Mouse (Mus musculus): ENCODE results near the gene Ttll13. TPM values are rescaled to one million over a fixed set of nuclear protein-coding genes. Genes with fewer than 3 reads are reported as not detected.

The Ttll13 gene
- polyA plus RNA-seq, 1 experiment: 0.08 TPM

- H3K4me1 ChIP-seq (ENCODE audit: control insufficient read depth, insufficient read depth, insufficient read length, low read length): peaks cover 4% of the 10 kb centered on the region
- no peaks in the 10 kb centered on the region for H3K27me3 ChIP-seq (ENCODE audit: control insufficient read depth, insufficient read depth, low read length)
- no peak overlapping the region for H3K4me3 ChIP-seq (ENCODE audit: low read depth, low read length)
- no peak overlapping the region for H3K27ac ChIP-seq (ENCODE audit: insufficient read depth, low read depth, low read length)
- TF ChIP-seq CTCF (IDR thresholded peaks at IDR 0.05; ENCODE audit: extremely low read depth, insufficient read length, insufficient replicate concordance, low read depth, low read length) (no peak), POLR2A (IDR thresholded peaks at IDR 0.05; ENCODE audit: low read depth, low read length) (no peak)
- peaks cover 64% of the 10 kb centered on the region for H3K36me3 ChIP-seq (ENCODE audit: control insufficient read depth, insufficient read depth, low read length)
- 84% methylated on average over 4 of the region's 4 CpGs for WGBS
Observed at GRCm38 (mm10) chr7:80227065-80227464, 19.1 kb upstream of the Ttll13 start.

GRCm38 (mm10) chr7:80230196-80230595, 16.0 kb upstream of the Ttll13 start:
- H3K27me3 ChIP-seq (ENCODE audit: control insufficient read depth, insufficient read depth, low read length): no peaks in the 10 kb centered on the region
- peak overlapping the region; percentile 36 for H3K4me3 ChIP-seq (ENCODE audit: low read depth, low read length)
- WGBS: 25% methylated on average over 6 of the region's 6 CpGs
- peaks cover 37% of the 10 kb centered on the region for H3K36me3 ChIP-seq (ENCODE audit: control insufficient read depth, insufficient read depth, low read length)
- H3K4me1 ChIP-seq (ENCODE audit: control insufficient read depth, insufficient read depth, insufficient read length, low read length): peaks cover 6% of the 10 kb centered on the region
- H3K27ac ChIP-seq (ENCODE audit: insufficient read depth, low read depth, low read length): peak overlapping the region; percentile 100
- TF ChIP-seq POLR2A (IDR thresholded peaks at IDR 0.05; ENCODE audit: low read depth, low read length) (no peak), CTCF (IDR thresholded peaks at IDR 0.05; ENCODE audit: extremely low read depth, insufficient read length, insufficient replicate concordance, low read depth, low read length) (no peak)

- Histone ChIP-seq H3K27ac (ENCODE audit: insufficient read depth, low read depth, low read length) (peak overlapping the region; percentile 100), H3K4me3 (ENCODE audit: low read depth, low read length) (peak overlapping the region; percentile 83), H3K27me3 (ENCODE audit: control insufficient read depth, insufficient read depth, low read length) (no peaks in the 10 kb centered on the region), H3K36me3 (ENCODE audit: control insufficient read depth, insufficient read depth, low read length) (peaks cover 23% of the 10 kb centered on the region), H3K4me1 (ENCODE audit: control insufficient read depth, insufficient read depth, insufficient read length, low read length) (peaks cover 6% of the 10 kb centered on the region)
- TF ChIP-seq POLR2A (IDR thresholded peaks at IDR 0.05; ENCODE audit: low read depth, low read length): no peak; the same call in 1 of the 2 replicates
- WGBS: under 1% methylated on average over 29 of the region's 29 CpGs
Observed at GRCm38 (mm10) chr7:80231971-80232488, 14.1 kb upstream of the Ttll13 start.

- H3K4me1 ChIP-seq (ENCODE audit: control insufficient read depth, insufficient read depth, insufficient read length, low read length): peaks cover 5% of the 10 kb centered on the region; the same call in 1 of the 2 replicates
- peaks cover 18% of the 10 kb centered on the region for H3K36me3 ChIP-seq (ENCODE audit: control insufficient read depth, insufficient read depth, low read length)
- WGBS: under 1% methylated on average over 54 of the region's 56 CpGs
- TF ChIP-seq CTCF (IDR thresholded peaks at IDR 0.05; ENCODE audit: extremely low read depth, insufficient read length, insufficient replicate concordance, low read depth, low read length) (no peak), POLR2A (IDR thresholded peaks at IDR 0.05; ENCODE audit: low read depth, low read length) (peak; percentile 52)
- peak within 1 kb of the TSS; percentile 100 for H3K27ac ChIP-seq (ENCODE audit: insufficient read depth, low read depth, low read length)
- H3K4me3 ChIP-seq (ENCODE audit: low read depth, low read length): peak within 1 kb of the TSS; percentile 83
- no peaks in the 10 kb centered on the region for H3K27me3 ChIP-seq (ENCODE audit: control insufficient read depth, insufficient read depth, low read length)
Observed at GRCm38 (mm10) chr7:80232489-80233029, 13.6 kb upstream of the Ttll13 start, which contains the start of the genes Cib1 and Gdpgp1. Cib1 (minus strand) TSS chr7:80232813. Gdpgp1 (plus strand) TSS chr7:80232865.

- TF ChIP-seq POLR2A (IDR thresholded peaks at IDR 0.05; ENCODE audit: low read depth, low read length) (no peak), CTCF (IDR thresholded peaks at IDR 0.05; ENCODE audit: extremely low read depth, insufficient read length, insufficient replicate concordance, low read depth, low read length) (no peak)
- H3K27ac ChIP-seq (ENCODE audit: insufficient read depth, low read depth, low read length): peak overlapping the region; percentile 51; the same call in 1 of the 2 replicates
- peak overlapping the region; percentile 53 for H3K4me3 ChIP-seq (ENCODE audit: low read depth, low read length)
- WGBS: 29% methylated on average over 9 of the region's 9 CpGs
- peaks cover 5% of the 10 kb centered on the region; the same call in 1 of the 2 replicates for H3K4me1 ChIP-seq (ENCODE audit: control insufficient read depth, insufficient read depth, insufficient read length, low read length)
- no peaks in the 10 kb centered on the region for H3K27me3 ChIP-seq (ENCODE audit: control insufficient read depth, insufficient read depth, low read length)
- peaks cover 17% of the 10 kb centered on the region for H3K36me3 ChIP-seq (ENCODE audit: control insufficient read depth, insufficient read depth, low read length)
Observed at GRCm38 (mm10) chr7:80233799-80234198, 12.4 kb upstream of the Ttll13 start.

DNA sequence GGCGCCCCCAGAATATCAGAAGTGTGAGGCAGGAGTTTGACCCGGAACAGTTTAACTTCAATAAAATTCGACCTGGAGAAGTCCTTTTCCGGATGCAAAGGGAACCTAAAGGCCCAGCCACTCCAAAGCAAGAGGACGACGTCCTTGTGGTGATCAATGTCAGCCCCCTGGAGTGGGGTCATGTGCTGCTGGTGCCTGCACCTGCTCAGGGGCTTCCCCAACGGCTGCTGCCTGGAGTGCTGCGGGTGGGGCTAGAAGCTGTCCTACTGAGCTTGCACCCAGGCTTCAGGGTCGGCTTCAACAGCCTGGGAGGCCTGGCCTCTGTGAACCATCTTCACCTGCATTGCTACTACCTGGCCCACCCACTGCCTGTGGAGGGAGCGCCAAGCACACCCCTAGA, 7.6 kb upstream of the Ttll13 start:
- peaks cover 3% of the 10 kb centered on the region; the same call in 1 of the 2 replicates for H3K4me1 ChIP-seq (ENCODE audit: control insufficient read depth, insufficient read depth, insufficient read length, low read length)
- 87% methylated on average over 10 of the region's 10 CpGs for WGBS
- peaks cover 29% of the 10 kb centered on the region for H3K36me3 ChIP-seq (ENCODE audit: control insufficient read depth, insufficient read depth, low read length)
- H3K4me3 ChIP-seq (ENCODE audit: low read depth, low read length): no peak overlapping the region
- no peaks in the 10 kb centered on the region for H3K27me3 ChIP-seq (ENCODE audit: control insufficient read depth, insufficient read depth, low read length)
- TF ChIP-seq CTCF (IDR thresholded peaks at IDR 0.05; ENCODE audit: extremely low read depth, insufficient read length, insufficient replicate concordance, low read depth, low read length): no peak
- TF ChIP-seq POLR2A (IDR thresholded peaks at IDR 0.05; ENCODE audit: low read depth, low read length): no peak
- H3K27ac ChIP-seq (ENCODE audit: insufficient read depth, low read depth, low read length): no peak overlapping the region

DNA sequence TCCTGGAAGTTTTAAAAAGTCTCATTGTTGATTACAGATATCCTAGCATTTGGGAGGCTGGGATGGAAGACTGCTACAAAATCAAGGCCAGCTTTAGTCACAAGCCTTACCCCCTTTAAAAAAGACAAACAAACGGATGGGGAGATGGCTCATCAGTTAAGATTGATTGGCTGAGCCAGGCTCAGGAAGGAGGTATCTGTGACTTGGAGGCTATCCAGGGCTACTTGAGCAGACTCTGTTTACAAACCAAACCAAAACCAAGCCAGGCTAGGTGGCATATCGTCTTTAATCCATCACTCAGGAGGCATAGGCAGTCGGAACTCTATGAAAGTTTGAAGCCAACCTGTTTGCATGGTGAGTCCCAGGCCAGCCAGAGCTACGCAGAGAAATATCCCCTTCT, 4.5 kb upstream of the Ttll13 start:
- Histone ChIP-seq H3K4me1 (ENCODE audit: control insufficient read depth, insufficient read depth, insufficient read length, low read length) (peaks cover 1% of the 10 kb centered on the region; the same call in 1 of the 2 replicates), H3K4me3 (ENCODE audit: low read depth, low read length) (no peak overlapping the region), H3K36me3 (ENCODE audit: control insufficient read depth, insufficient read depth, low read length) (peaks cover 29% of the 10 kb centered on the region), H3K27ac (ENCODE audit: insufficient read depth, low read depth, low read length) (peak overlapping the region; percentile 26; the same call in 1 of the 2 replicates), H3K27me3 (ENCODE audit: control insufficient read depth, insufficient read depth, low read length) (no peaks in the 10 kb centered on the region)
- 72% methylated on average over 4 of the region's 4 CpGs for WGBS
- TF ChIP-seq CTCF (IDR thresholded peaks at IDR 0.05; ENCODE audit: extremely low read depth, insufficient read length, insufficient replicate concordance, low read depth, low read length) (no peak), POLR2A (IDR thresholded peaks at IDR 0.05; ENCODE audit: low read depth, low read length) (no peak)
